Mouse (Mus musculus) forebrain, embryonic 16.5 days (tissue): ENCODE measurements around the gene Cryba4. TPM values are rescaled to one million over a fixed set of nuclear protein-coding genes. Genes with fewer than 3 reads are reported as not detected.

ENCODE experiments used
- ATAC-seq: fragments of 200-750 bp; cut with Nextera tagmentation; 2 replicates; pipeline ENCODE4 v1.8.0; 2017; ENCODE audit warnings: mild to moderate bottlenecking, moderate library complexity
- H3K27ac ChIP-seq: fragments of 300-500 bp; sonication (generic); 2 replicates; pipeline ENCODE4 v1.5.1; 2014; ENCODE audit warnings: low read length, control low read depth
- H3K27me3 ChIP-seq: fragments of 300-500 bp; sonication (generic); replicated peaks from 2 replicates; pipeline ENCODE4 v1.6.1; 2014; ENCODE audit warnings: low read length; ENCODE audit not compliant: control insufficient read depth, insufficient read depth
- H3K36me3 ChIP-seq: fragments of 300-500 bp; sonication (generic); 2 replicates; pipeline ENCODE4 v1.6.1; 2014; ENCODE audit not compliant: control insufficient read depth, insufficient read depth
- H3K4me1 ChIP-seq: fragments of 300-500 bp; sonication (generic); replicated peaks from 2 replicates; pipeline ENCODE4 v1.6.1; 2014; ENCODE audit warnings: low read length; ENCODE audit not compliant: control insufficient read depth, insufficient read depth
- H3K4me2 ChIP-seq: fragments of 300-500 bp; sonication (generic); 2 replicates; pipeline ENCODE4 v1.6.1; 2014; ENCODE audit warnings: mild to moderate bottlenecking, low read length, control low read depth
- H3K4me3 ChIP-seq: fragments of 300-500 bp; sonication (generic); replicated peaks from 2 replicates; pipeline ENCODE4 v1.5.1; 2014; ENCODE audit warnings: mild to moderate bottlenecking, low read length, control low read depth
- H3K9ac ChIP-seq: fragments of 300-500 bp; sonication (generic); replicated peaks from 2 replicates; pipeline ENCODE4 v1.6.1; 2014; ENCODE audit warnings: low read depth, low read length, control low read depth
- H3K9me3 ChIP-seq: fragments of 300-500 bp; sonication (generic); 2 replicates; pipeline ENCODE4 v1.6.1; 2016; ENCODE audit warnings: low read length; ENCODE audit not compliant: control insufficient read depth
- WGBS: fragments of 180-500 bp; shearing (Covaris S2); extraction: QIAGEN DNeasy Blood & Tissue Kit; methylation state at CpG from one replicate; pipeline ENCODE4 v1.1.7; 2014; 5-methylcytosine and 5-hydroxymethylcytosine counted together
- polyA plus RNA-seq: library from polyadenylated mRNA; unstranded; fragments of >200 nt; fragmentation: Nextera tagmentation; extraction: Ambion mirVana; gene quantifications from 2 replicates; pipeline ENCODE4 v1.2.1, GENCODE M21; 2015

Cryba4 gene
- polyA plus RNA-seq, 1 experiment from 2014 or later, result 1.4 TPM

DNA sequence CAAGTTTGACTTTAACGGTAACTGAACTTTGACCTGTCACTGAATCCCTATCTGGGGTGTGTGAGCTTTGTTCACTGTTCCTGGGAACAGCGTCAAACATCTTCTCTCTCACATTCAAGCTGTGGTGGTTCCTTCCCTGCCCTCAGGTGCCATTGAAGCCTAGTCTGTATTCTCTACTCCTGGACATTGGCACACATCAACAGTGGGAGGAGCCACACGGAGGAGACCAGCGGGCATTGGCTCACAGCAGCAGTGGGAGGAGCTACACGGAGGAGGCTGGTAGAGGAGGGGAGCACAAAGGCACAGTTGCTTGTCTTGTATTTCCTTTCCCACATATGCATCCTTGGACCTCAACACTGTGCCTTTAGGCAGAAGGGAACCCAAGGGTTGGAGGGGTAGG is 9.3 kb downstream of the Cryba4 start:
- H3K27ac ChIP-seq, result no peak overlapping the region
- ATAC-seq, result no peak
- H3K9me3 ChIP-seq, result no peaks in the 10 kb centered on the region
- WGBS, result 61% methylated on average over 5 of the region's 5 CpGs
- H3K4me1 ChIP-seq, result peaks cover 5% of the 10 kb centered on the region; the same call in 1 of the 2 replicates
- no peak overlapping the region for H3K9ac ChIP-seq
- H3K4me2 ChIP-seq, result no peak overlapping the region
- no peaks in the 10 kb centered on the region for H3K36me3 ChIP-seq
- no peak overlapping the region for H3K4me3 ChIP-seq
- H3K27me3 ChIP-seq, result no peaks in the 10 kb centered on the region

DNA sequence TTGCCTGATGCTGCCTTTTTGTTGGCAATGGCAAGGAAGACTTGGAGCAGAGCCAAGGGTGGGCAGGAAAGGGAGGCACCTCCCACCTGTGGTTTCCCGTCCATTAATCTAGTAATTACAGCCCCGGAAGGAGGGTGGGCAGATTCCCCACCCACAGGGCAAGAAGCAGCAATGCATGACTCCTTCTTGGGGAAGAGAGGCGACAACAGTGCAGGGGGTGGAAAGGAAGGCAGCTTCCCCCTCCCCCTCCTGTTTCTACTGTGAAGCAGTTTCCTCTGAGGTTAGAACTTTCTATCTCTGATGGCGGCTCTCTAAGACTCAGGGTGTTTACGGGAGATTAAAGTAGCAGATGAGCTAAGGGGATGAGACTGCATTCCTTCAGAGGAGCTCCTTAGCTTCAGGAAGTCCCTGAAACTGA is 9.9 kb downstream of the Cryba4 start:
- Histone ChIP-seq H3K4me2 (no peak overlapping the region), H3K4me1 (peaks cover 12% of the 10 kb centered on the region), H3K4me3 (no peak overlapping the region), H3K9me3 (no peaks in the 10 kb centered on the region), H3K9ac (no peak overlapping the region), H3K27ac (no peak overlapping the region), H3K36me3 (no peaks in the 10 kb centered on the region), H3K27me3 (no peaks in the 10 kb centered on the region)
- WGBS, result 52% methylated on average over 5 of the region's 5 CpGs
- ATAC-seq, result no peak

DNA sequence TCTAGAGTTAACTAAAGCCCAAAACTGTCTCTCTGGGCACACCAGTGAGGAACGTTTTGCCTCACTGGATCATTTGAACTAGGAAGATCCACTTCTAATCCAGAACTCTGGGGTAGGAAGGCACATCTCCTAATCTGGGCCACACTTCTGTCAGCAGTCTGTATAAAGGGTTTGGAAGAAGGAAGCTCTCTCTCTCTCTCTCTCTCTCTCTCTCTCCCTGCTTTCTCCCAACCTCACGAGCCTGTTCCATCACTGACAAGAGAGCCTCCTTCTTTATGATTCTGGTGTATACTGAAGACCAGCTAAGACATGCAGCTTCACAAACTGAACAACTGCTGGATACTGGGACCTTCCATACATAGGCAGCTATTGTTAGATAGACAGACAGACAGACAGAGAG is 10.5 kb downstream of the Cryba4 start:
- Histone ChIP-seq H3K27ac (no peak overlapping the region), H3K4me3 (no peak overlapping the region), H3K4me2 (no peak overlapping the region), H3K27me3 (no peaks in the 10 kb centered on the region), H3K9me3 (no peaks in the 10 kb centered on the region), H3K36me3 (no peaks in the 10 kb centered on the region), H3K9ac (no peak overlapping the region), H3K4me1 (peaks cover 17% of the 10 kb centered on the region)
- 91% methylated on average over 2 of the region's 2 CpGs for WGBS
- ATAC-seq, result no peak

DNA sequence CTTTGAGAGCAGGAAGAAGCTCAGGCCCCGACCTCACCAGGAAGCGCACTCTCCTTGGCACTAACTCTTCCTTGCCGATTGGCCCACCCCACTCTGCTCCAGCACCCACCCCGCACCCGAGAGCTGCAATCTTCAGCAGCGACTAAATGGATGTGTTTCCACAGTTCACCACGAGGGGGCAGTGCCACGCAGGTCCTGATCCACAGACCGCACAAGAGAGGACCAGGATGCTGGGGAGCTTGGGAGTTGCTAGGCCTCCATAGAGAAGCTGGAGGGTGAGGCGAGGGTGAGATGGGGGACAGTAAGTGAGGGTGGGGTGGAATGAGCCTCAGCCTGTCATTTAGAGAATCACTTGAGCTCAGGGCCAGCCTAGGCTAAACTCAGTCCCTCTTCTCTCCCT is 11.6 kb downstream of the Cryba4 start:
- Histone ChIP-seq H3K36me3 (no peaks in the 10 kb centered on the region), H3K4me1 (peaks cover 20% of the 10 kb centered on the region), H3K9ac (0 out of 2 replicates have a peak overlapping the region, but pooled peaks have one; percentile 3), H3K9me3 (no peaks in the 10 kb centered on the region), H3K27me3 (no peaks in the 10 kb centered on the region), H3K4me2 (peak overlapping the region; percentile 25), H3K4me3 (no peak overlapping the region), H3K27ac (no peak overlapping the region)
- peak; percentile 71 for ATAC-seq
- 2% methylated on average over 10 of the region's 10 CpGs for WGBS

DNA sequence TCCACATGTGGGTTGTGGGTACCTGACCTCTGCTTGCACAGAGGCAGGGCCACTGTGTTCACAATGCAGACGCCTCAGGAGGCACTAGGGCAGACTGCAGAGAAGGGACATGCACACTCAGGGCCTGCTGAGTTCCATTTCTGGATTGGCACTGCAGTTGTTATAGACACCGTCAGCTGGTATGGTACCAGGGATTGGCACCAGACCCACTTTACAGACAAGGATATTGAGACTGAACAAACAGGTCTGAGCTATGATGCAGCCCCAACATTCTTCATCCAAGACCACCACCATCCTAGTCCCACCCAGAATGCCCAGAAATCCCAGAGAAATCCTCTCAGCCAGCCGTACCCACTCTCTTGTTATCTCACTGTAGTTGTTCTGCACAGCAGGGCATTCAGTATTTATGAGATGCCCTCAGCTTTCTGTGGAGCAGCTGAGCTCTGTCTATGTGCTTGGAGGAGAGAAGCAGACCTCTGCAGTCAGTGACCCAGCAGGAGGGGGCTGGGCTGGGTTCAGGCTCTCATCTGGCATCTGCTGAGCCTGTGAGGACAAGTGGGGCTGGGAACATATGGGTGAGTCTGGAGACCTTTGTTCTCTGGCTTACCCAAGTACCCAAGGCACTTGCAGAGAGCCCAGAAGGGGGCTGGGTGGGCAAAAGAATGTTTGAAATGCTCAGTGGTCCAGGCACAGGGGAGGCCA is 13.4 kb downstream of the Cryba4 start:
- Histone ChIP-seq H3K9me3 (no peaks in the 10 kb centered on the region), H3K4me2 (no peak overlapping the region), H3K27me3 (no peaks in the 10 kb centered on the region), H3K36me3 (no peaks in the 10 kb centered on the region), H3K27ac (peak overlapping the region; percentile 74; the same call in 1 of the 2 replicates), H3K4me1 (peaks cover 20% of the 10 kb centered on the region), H3K4me3 (no peak overlapping the region), H3K9ac (peak overlapping the region; percentile 13; the same call in 1 of the 2 replicates)
- 33% methylated on average over 3 of the region's 3 CpGs for WGBS
- ATAC-seq, result peak; percentile 19; the same call in 1 of the 2 replicates

DNA sequence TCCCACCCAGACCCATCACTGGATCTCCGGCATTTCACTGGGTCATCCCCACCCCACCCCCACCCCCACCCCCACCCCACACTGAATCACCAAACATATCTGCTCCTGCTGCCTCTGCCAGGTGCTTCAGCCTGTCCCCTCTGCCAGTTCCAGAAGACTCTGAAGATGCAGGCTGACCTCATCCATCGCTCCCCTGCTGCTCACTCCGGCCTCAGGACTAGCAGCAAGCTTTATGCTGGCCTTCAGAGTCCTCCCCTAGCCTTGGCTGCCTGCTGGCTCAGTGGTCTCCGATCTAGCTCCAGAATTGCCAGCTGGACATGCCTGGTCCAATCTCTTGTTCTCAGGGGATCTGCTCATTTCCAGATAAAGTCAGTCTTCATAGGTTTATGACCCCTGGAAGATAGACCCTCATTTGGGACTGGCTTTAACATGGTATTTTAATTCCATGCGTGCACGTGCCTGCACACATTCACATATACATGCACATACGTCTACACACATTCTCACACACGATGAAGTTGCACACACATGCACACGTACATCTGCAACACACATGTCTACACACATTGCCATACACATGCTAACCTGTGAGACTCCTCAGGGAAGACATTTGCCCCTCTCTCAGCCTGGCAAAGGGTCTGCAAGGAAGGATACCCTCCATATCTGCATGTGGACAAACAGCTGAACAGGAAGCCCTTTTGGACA is 14.3 kb downstream of the Cryba4 start:
- WGBS, result 39% methylated on average over 9 of the region's 9 CpGs
- no peak for ATAC-seq
- H3K36me3 ChIP-seq, result no peaks in the 10 kb centered on the region
- H3K4me3 ChIP-seq, result no peak overlapping the region
- H3K27me3 ChIP-seq, result no peaks in the 10 kb centered on the region
- H3K9ac ChIP-seq, result no peak overlapping the region; the same call in 1 of the 2 replicates
- peak overlapping the region; percentile 30; the same call in 1 of the 2 replicates for H3K4me2 ChIP-seq
- H3K4me1 ChIP-seq, result peaks cover 20% of the 10 kb centered on the region
- peak overlapping the region; percentile 74 for H3K27ac ChIP-seq
- H3K9me3 ChIP-seq, result no peaks in the 10 kb centered on the region

DNA sequence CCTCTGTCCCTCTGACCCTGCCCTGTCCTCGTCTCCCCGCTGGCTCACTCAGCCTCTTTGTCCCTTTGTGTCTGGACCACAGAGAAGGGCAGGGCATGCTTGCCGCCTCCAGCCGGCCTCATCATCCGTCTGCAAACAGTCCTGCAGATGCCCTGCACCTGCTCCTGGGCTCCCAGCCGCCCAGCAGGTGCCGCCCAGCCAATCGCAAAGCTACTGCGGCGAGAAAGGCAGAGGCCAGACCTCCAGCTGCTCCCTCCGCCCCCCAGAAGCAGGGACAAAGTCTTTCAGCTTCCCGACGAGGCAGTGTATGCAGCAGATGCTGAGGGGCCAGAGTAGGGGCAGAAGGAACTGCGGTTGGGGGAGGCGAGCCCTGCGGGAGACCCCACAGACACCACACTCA is 14.9 kb downstream of the Cryba4 start:
- H3K4me1 ChIP-seq, result peaks cover 20% of the 10 kb centered on the region
- no peak overlapping the region for H3K4me3 ChIP-seq
- ATAC-seq, result peak; percentile 65
- H3K36me3 ChIP-seq, result no peaks in the 10 kb centered on the region
- peak overlapping the region; percentile 50 for H3K9ac ChIP-seq
- H3K9me3 ChIP-seq, result no peaks in the 10 kb centered on the region
- 4% methylated on average over 16 of the region's 16 CpGs for WGBS
- peak overlapping the region; percentile 30 for H3K4me2 ChIP-seq
- H3K27ac ChIP-seq, result peak overlapping the region; percentile 74
- no peaks in the 10 kb centered on the region for H3K27me3 ChIP-seq

DNA sequence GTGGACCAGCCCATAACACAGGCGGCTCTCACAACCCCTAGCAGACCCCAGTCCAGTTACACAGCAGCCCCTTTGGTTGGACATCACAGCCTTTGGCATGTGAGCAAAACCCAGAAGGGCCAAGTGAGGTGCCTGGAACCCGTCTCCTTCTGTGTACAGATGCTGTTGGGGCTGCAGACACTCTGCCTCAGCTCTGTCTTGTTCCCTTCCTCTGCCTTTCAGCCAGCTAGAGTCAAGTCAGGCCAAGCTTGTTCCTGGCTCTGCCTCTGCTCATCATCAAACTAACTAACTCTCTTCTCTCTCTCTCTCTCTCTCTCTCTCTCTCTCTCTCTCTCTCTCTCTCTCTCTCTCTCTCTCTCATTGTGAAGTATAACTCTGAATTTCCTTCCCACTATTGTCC is 15.7 kb downstream of the Cryba4 start:
- no peak overlapping the region; the same call in 1 of the 2 replicates for H3K27ac ChIP-seq
- H3K4me3 ChIP-seq, result no peak overlapping the region
- no peaks in the 10 kb centered on the region for H3K9me3 ChIP-seq
- H3K4me2 ChIP-seq, result no peak overlapping the region
- H3K36me3 ChIP-seq, result no peaks in the 10 kb centered on the region
- no peaks in the 10 kb centered on the region for H3K27me3 ChIP-seq
- no peak overlapping the region for H3K9ac ChIP-seq
- WGBS, result 69% methylated on average over 2 of the region's 2 CpGs
- no peak for ATAC-seq
- H3K4me1 ChIP-seq, result peaks cover 20% of the 10 kb centered on the region

DNA sequence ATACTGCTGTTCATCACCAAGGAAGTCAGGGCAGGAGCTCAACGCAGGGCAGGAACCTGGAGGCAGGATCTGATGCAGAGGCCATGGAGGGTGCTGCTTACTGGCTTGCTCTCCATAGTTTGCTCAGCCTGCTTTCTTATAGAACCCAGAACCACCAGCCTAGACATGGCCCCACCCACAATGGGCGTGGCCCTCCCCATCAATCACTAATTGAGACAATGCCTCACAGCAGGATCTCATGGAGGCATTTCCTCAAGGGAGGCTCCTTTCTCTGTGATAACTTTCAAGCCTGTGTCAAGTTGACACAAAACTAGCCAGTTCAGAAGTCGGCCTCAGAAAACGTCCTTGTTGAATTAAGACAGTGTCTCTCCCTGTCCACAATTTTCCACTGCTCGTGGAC is 16.5 kb downstream of the Cryba4 start:
- H3K27ac ChIP-seq, result no peak overlapping the region

More for the DNA sequence above, 16.5 kb downstream of the Cryba4 start:
- Histone ChIP-seq H3K4me3 (no peak overlapping the region), H3K9me3 (no peaks in the 10 kb centered on the region), H3K36me3 (no peaks in the 10 kb centered on the region), H3K4me1 (peaks cover 20% of the 10 kb centered on the region), H3K27me3 (no peaks in the 10 kb centered on the region), H3K9ac (no peak overlapping the region), H3K4me2 (no peak overlapping the region)
- WGBS, result 64% methylated on average over 5 of the region's 5 CpGs
- ATAC-seq, result no peak
